8 mouse cellular contexts compared by ENCODE assay signal in the genomic region with DNA sequence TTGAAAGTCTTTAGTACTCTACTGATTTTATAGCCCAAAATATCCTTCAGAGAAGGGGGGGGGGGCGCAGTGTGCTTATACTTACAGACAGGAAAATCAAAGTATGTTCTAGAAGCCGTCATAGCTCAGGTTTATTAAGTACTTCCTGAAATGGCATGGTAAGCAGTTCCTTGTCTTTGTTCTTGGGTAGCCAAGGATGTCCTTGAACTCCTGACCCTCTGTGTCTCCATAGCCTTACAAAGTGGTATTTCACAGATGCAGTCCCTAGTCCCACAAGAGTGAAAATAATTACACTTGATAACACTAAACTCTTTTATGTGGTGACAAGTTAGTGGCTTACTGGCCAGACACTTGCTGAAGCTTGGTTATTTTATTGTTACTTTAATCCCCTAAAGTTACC. TPM values are rescaled to one million over a fixed set of nuclear protein-coding genes. Genes with fewer than 3 reads are reported as not detected.
DNase-seq lines count a peak whose midpoint lies in the region; ATAC-seq and TF ChIP-seq lines count a peak whose summit lies in the region.

No protein-coding gene starts in this region.

- no peaks in the 10 kb centered on the region for H3K36me3 ChIP-seq in embryonic facial prominence, embryonic 12.5 days
- no peaks in the 10 kb centered on the region for H3K36me3 ChIP-seq in limb, embryonic 13.5 days
- H3K36me3 ChIP-seq in neural tube, embryonic 15.5 days: no peaks in the 10 kb centered on the region

- peak overlapping the region; percentile 83 for H3K4me3 ChIP-seq in lung, adult 2 months (replicated peaks; ENCODE audit: extremely low read depth, low read depth, low read length)
- peak overlapping the region; percentile 79 for H3K4me3 ChIP-seq in embryonic facial prominence, embryonic 12.5 days
- H3K4me3 ChIP-seq in limb, embryonic 13.5 days: peak overlapping the region; percentile 91
- H3K4me3 ChIP-seq in neural tube, embryonic 15.5 days (replicated peaks): peak overlapping the region; percentile 76

- TF ChIP-seq POLR2A in lung, adult 2 months (IDR thresholded peaks at IDR 0.05; ENCODE audit: borderline replicate concordance, extremely low read depth, low read depth, low read length): no peak

- peak overlapping the region; percentile 62 for H3K4me2 ChIP-seq in embryonic facial prominence, embryonic 12.5 days (replicated peaks)
- peak overlapping the region; percentile 66 for H3K4me2 ChIP-seq in limb, embryonic 13.5 days (replicated peaks)
- peak overlapping the region; percentile 67 for H3K4me2 ChIP-seq in neural tube, embryonic 15.5 days

- H3K4me1 ChIP-seq in lung, adult 2 months (ENCODE audit: control insufficient read depth, insufficient read depth, low read length): peaks cover 4% of the 10 kb centered on the region
- H3K4me1 ChIP-seq in embryonic facial prominence, embryonic 12.5 days: peaks cover 36% of the 10 kb centered on the region
- H3K4me1 ChIP-seq in limb, embryonic 13.5 days: peaks cover 38% of the 10 kb centered on the region
- peaks cover 52% of the 10 kb centered on the region for H3K4me1 ChIP-seq in neural tube, embryonic 15.5 days

- no peak for ATAC-seq in embryonic facial prominence, embryonic 12.5 days (ENCODE audit: insufficient number of reproducible peaks, insufficient read depth, low FRiP score, low TSS enrichment)
- ATAC-seq in limb, embryonic 13.5 days (ENCODE audit: low FRiP score, low read depth): no peak
- ATAC-seq in neural tube, embryonic 15.5 days (ENCODE audit: low FRiP score): no peak

- H3K27ac ChIP-seq in embryonic facial prominence, embryonic 12.5 days: peak overlapping the region; percentile 100
- H3K27ac ChIP-seq in limb, embryonic 13.5 days: peak overlapping the region; percentile 100
- peak overlapping the region; percentile 100 for H3K27ac ChIP-seq in neural tube, embryonic 15.5 days (replicated peaks)

- H3K27me3 ChIP-seq in embryonic facial prominence, embryonic 12.5 days: no peaks in the 10 kb centered on the region
- no peaks in the 10 kb centered on the region for H3K27me3 ChIP-seq in limb, embryonic 13.5 days
- no peaks in the 10 kb centered on the region for H3K27me3 ChIP-seq in neural tube, embryonic 15.5 days (replicated peaks)

- no peak for DNase-seq in lung, adult 2 months
- DNase-seq in lung, postnatal 14 days: no peak
- no peak for DNase-seq in urinary bladder, adult 18-20 months (ENCODE audit: low spot score in 2 of 2)
- no peak for DNase-seq in thymus, postnatal 36 days
- no peak for DNase-seq in adrenal gland, adult 2 months

- H3K9me3 ChIP-seq in embryonic facial prominence, embryonic 12.5 days: no peaks in the 10 kb centered on the region
- no peaks in the 10 kb centered on the region for H3K9me3 ChIP-seq in limb, embryonic 13.5 days
- H3K9me3 ChIP-seq in neural tube, embryonic 15.5 days (replicated peaks): no peaks in the 10 kb centered on the region

- WGBS in lung, adult 2 months: 18% methylated on average over 2 of the region's 2 CpGs
- WGBS in embryonic facial prominence, embryonic 12.5 days: 42% methylated on average over 2 of the region's 2 CpGs
- WGBS in limb, embryonic 13.5 days: 27% methylated on average over 2 of the region's 2 CpGs
- 28% methylated on average over 2 of the region's 2 CpGs for WGBS in neural tube, embryonic 15.5 days

- no peak for TF ChIP-seq CTCF in lung, adult 2 months (IDR thresholded peaks at IDR 0.05; ENCODE audit: insufficient read depth, low read length)

- peak overlapping the region; percentile 96; the same call in 1 of the 2 replicates for H3K9ac ChIP-seq in embryonic facial prominence, embryonic 12.5 days
- H3K9ac ChIP-seq in limb, embryonic 13.5 days: peak overlapping the region; percentile 79; the same call in 1 of the 2 replicates
- peak overlapping the region; percentile 89; the same call in 1 of the 2 replicates for H3K9ac ChIP-seq in neural tube, embryonic 15.5 days (replicated peaks)

RNA-seq across cellular contexts. Expression of gene Pbld2, which starts 0.9 kb away (rescaled TPM):
- polyA plus RNA-seq in lung, adult 2 months (2012; rRNA removed): 1.7 and 2.2 TPM in 2 replicates
- polyA plus RNA-seq in embryonic facial prominence, embryonic 12.5 days (2016; fragmentation: Nextera tagmentation; extraction: Ambion mirVana): 0.52 and 0.92 TPM in 2 replicates
- polyA plus RNA-seq in limb, embryonic 13.5 days (2015; fragmentation: Nextera tagmentation; extraction: Ambion mirVana): 0.56 and 0.98 TPM in 2 replicates
- polyA plus RNA-seq in neural tube, embryonic 15.5 days (2015; fragmentation: Nextera tagmentation; extraction: Ambion mirVana): 0.81 and 1.00 TPM in 2 replicates
- total RNA-seq in adrenal gland, adult 2 months (2021): 1 to 10 TPM; 3.1 to 3.9 TPM
- polyA plus RNA-seq in adrenal gland, adult 2 months (2012; rRNA removed): 0.87 and 1.4 TPM in 2 replicates

RNA-seq across cellular contexts. Expression of gene Hnrnph3, which starts 1.0 kb away (rescaled TPM):
- polyA plus RNA-seq in lung, adult 2 months (2012; rRNA removed): 14.3 and 27.5 TPM in 2 replicates
- 165 and 176 TPM in 2 replicates for polyA plus RNA-seq in embryonic facial prominence, embryonic 12.5 days (2016; fragmentation: Nextera tagmentation; extraction: Ambion mirVana)
- 137 and 140 TPM in 2 replicates for polyA plus RNA-seq in limb, embryonic 13.5 days (2015; fragmentation: Nextera tagmentation; extraction: Ambion mirVana)
- 116 and 117 TPM in 2 replicates for polyA plus RNA-seq in neural tube, embryonic 15.5 days (2015; fragmentation: Nextera tagmentation; extraction: Ambion mirVana)
- 10 to 100 TPM; 40.3 to 42.4 TPM for total RNA-seq in adrenal gland, adult 2 months (2021)
- 2.4 and 3.7 TPM in 2 replicates for polyA plus RNA-seq in adrenal gland, adult 2 months (2012; rRNA removed)

RNA-seq across cellular contexts. Expression of gene Pbld1, which starts 34.9 kb away (rescaled TPM):
- 0.71 and 2.2 TPM in 2 replicates for polyA plus RNA-seq in lung, adult 2 months (2012; rRNA removed)
- 1.4 and 2.1 TPM in 2 replicates for polyA plus RNA-seq in embryonic facial prominence, embryonic 12.5 days (2016; fragmentation: Nextera tagmentation; extraction: Ambion mirVana)
- polyA plus RNA-seq in limb, embryonic 13.5 days (2015; fragmentation: Nextera tagmentation; extraction: Ambion mirVana): 1.2 and 1.3 TPM in 2 replicates
- 0.73 and 1.0 TPM in 2 replicates for polyA plus RNA-seq in neural tube, embryonic 15.5 days (2015; fragmentation: Nextera tagmentation; extraction: Ambion mirVana)
- total RNA-seq in adrenal gland, adult 2 months (2021): 1 to 10 TPM; 2.0 to 3.0 TPM
- polyA plus RNA-seq in adrenal gland, adult 2 months (2012; rRNA removed): 0.40 and 0.90 TPM in 2 replicates

RNA-seq across cellular contexts. Expression of gene Rufy2, which starts 45.0 kb away (rescaled TPM):
- 2.6 and 4.4 TPM in 2 replicates for polyA plus RNA-seq in lung, adult 2 months (2012; rRNA removed)
- 33.6 and 35.3 TPM in 2 replicates for polyA plus RNA-seq in embryonic facial prominence, embryonic 12.5 days (2016; fragmentation: Nextera tagmentation; extraction: Ambion mirVana)
- 33.7 and 34.8 TPM in 2 replicates for polyA plus RNA-seq in limb, embryonic 13.5 days (2015; fragmentation: Nextera tagmentation; extraction: Ambion mirVana)
- polyA plus RNA-seq in neural tube, embryonic 15.5 days (2015; fragmentation: Nextera tagmentation; extraction: Ambion mirVana): 59.5 and 61.5 TPM in 2 replicates
- total RNA-seq in adrenal gland, adult 2 months (2021): 10 to 100 TPM; 11.2 to 16.3 TPM
- 1.9 and 2.1 TPM in 2 replicates for polyA plus RNA-seq in adrenal gland, adult 2 months (2012; rRNA removed)
